Mouse (Mus musculus) stomach, postnatal 0 days (tissue): Measurements from ENCODE around the gene Orai1. TPM values are rescaled to one million over a fixed set of nuclear protein-coding genes. Genes with fewer than 3 reads are reported as not detected.

Experiments used
- ATAC-seq: fragments of 200-750 bp; cut with Nextera tagmentation; 2 replicates; pipeline ENCODE4 v1.8.0; 2017; ENCODE audit not compliant: low FRiP score, low TSS enrichment
- DNase-seq: peaks from one replicate; pipeline ENCODE4 v3.0.0-alpha.2; 2016; ENCODE audit warnings: low spot score
- H3K27ac ChIP-seq: fragments of 300-500 bp; sonication (generic); replicated peaks from 2 replicates; pipeline ENCODE4 v1.5.1; 2014; ENCODE audit warnings: mild to moderate bottlenecking, control low read depth
- H3K27me3 ChIP-seq: fragments of 300-500 bp; sonication (generic); 2 replicates; pipeline ENCODE4 v1.6.1; 2014; ENCODE audit warnings: low read length; ENCODE audit not compliant: control insufficient read depth, insufficient read depth
- H3K36me3 ChIP-seq: fragments of 300-500 bp; sonication (generic); 2 replicates; pipeline ENCODE4 v1.6.1; 2014; ENCODE audit warnings: low read length, mixed read lengths; ENCODE audit not compliant: control insufficient read depth, insufficient read depth
- H3K4me1 ChIP-seq: fragments of 300-500 bp; sonication (generic); replicated peaks from 2 replicates; pipeline ENCODE4 v1.6.1; 2014; ENCODE audit warnings: antibody characterized with exemption; ENCODE audit not compliant: control insufficient read depth, insufficient read depth
- H3K4me2 ChIP-seq: fragments of 300-500 bp; sonication (generic); replicated peaks from 2 replicates; pipeline ENCODE4 v1.6.1; 2014; ENCODE audit warnings: low read depth, mild to moderate bottlenecking, control low read depth, moderate library complexity
- H3K4me3 ChIP-seq: fragments of 300-500 bp; sonication (generic); 2 replicates; pipeline ENCODE4 v1.5.1; 2014; ENCODE audit warnings: low read depth, low read length, control low read depth
- H3K9ac ChIP-seq: fragments of 300-500 bp; sonication (generic); 2 replicates; pipeline ENCODE4 v1.6.1; 2014; ENCODE audit warnings: mild to moderate bottlenecking, low read length, control low read depth, mixed read lengths
- H3K9me3 ChIP-seq: fragments of 300-500 bp; sonication (generic); 2 replicates; pipeline ENCODE4 v1.6.1; 2016; ENCODE audit warnings: low read length; ENCODE audit not compliant: control insufficient read depth
- CTCF ChIP-seq: IDR thresholded peaks from 2 replicates; pipeline ENCODE4 v1.5.1; 2016; ENCODE audit warnings: antibody characterized with exemption, low read depth, mild to moderate bottlenecking, moderate library complexity
- EP300 ChIP-seq: optimal IDR thresholded peaks from 2 replicates; pipeline ENCODE3; 2016; ENCODE audit warnings: antibody characterized with exemption
- WGBS: fragments of 180-500 bp; shearing (Covaris S2); extraction: QIAGEN DNeasy Blood & Tissue Kit; methylation state at CpG from one replicate; pipeline ENCODE4 v1.1.7; 2014; 5-methylcytosine and 5-hydroxymethylcytosine counted together
- polyA plus RNA-seq: library from polyadenylated mRNA; unstranded; fragments of >200 nt; fragmentation: Nextera tagmentation; extraction: Ambion mirVana; gene quantifications from 2 replicates; pipeline ENCODE4 v1.2.1, GENCODE M21; 2015

The Orai1 gene
- polyA plus RNA-seq, 1 experiment from 2014 or later: 29.6 TPM

DNA sequence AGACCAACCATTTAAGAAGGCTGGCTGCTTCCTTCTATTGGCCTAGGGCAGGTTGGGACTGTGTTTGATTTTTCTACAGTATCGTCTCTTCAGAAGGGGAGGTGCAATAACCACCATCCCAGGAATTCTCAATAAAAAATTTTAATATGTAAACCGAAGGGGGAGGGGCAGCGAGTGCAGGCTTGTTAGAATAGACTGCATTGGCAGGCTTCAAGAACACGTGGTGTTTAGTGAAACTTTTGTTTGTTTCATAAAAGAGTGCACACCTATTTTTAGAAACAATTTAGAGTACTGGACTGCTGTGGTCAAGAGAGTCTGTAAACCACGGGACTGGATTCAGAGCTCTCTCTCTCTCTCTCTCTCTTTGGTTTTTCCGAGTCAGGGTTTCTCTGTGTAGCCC lies 8.2 kb downstream of the Orai1 start:
- ATAC-seq: no peak

DNA sequence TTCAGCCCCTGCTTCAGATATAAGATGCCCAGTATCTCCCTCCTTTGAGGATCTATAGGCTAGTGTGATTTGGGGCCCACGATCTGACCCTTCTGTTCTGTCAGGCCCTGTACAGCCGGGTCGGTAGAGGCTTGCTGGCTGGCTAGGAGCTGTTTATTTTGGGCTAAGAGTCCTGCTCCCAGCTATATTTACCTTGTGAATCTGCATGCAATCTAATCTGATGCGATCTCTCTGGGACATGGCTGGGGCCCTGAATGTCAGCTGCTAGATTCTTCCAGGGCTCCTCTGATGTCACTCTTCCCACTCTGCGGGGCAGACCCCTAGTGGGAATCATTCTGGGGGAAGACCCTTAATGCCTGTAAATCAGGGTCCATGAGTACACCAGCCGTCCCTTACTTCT lies 9.4 kb downstream of the Orai1 start:
- no peak overlapping the region for H3K9ac ChIP-seq
- H3K4me1 ChIP-seq: no peaks in the 10 kb centered on the region
- ATAC-seq: no peak
- TF ChIP-seq CTCF (no peak), EP300 (no peak)
- H3K4me3 ChIP-seq: no peak overlapping the region
- H3K27ac ChIP-seq: no peak overlapping the region
- H3K4me2 ChIP-seq: no peak overlapping the region
- no peaks in the 10 kb centered on the region for H3K27me3 ChIP-seq
- H3K36me3 ChIP-seq: no peaks in the 10 kb centered on the region
- WGBS: 79% methylated on average over 6 of the region's 6 CpGs
- DNase-seq: no peak
- no peaks in the 10 kb centered on the region for H3K9me3 ChIP-seq

More for the DNA sequence above, 8.2 kb downstream of the Orai1 start:
- Histone ChIP-seq H3K4me3 (no peak overlapping the region), H3K27me3 (no peaks in the 10 kb centered on the region), H3K4me1 (no peaks in the 10 kb centered on the region), H3K36me3 (no peaks in the 10 kb centered on the region), H3K27ac (no peak overlapping the region), H3K9me3 (no peaks in the 10 kb centered on the region), H3K9ac (no peak overlapping the region), H3K4me2 (no peak overlapping the region)
- WGBS: 68% methylated on average over 6 of the region's 6 CpGs
- TF ChIP-seq CTCF (no peak), EP300 (no peak)
- no peak for DNase-seq

DNA sequence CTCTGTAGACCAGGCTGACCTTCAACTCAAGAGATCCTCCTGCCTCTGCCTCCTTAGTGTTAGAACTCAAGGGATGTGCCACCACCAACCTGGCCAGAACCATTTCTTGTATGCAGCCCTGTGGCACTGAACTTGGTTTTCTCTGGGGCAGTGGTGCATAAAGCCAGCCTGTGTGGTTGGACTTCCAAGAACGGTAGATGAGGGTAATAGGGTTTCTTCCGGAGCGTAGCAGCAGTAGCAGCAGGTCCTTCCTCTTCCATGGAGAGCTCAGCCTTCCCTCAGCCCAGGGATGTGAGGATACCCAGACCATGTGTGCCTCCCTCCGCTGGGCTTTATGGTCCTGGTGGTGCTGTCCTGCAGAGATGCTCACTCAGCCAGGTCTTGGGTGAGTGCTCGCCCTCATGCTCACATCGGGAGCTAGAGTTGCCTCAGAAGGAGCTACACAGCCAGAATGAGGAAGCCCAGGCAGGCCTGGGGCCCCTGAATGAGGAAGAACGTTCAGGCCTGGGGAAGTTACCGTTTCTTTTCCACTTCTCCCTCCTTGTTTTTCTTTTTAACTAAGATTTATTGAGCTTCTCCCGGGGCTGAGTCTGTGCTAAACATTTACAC lies 10.2 kb downstream of the Orai1 start:
- ATAC-seq (no peak), DNase-seq (no peak)
- Histone ChIP-seq H3K9me3 (no peaks in the 10 kb centered on the region), H3K27ac (no peak overlapping the region; the same call in 1 of the 2 replicates), H3K4me1 (no peaks in the 10 kb centered on the region), H3K4me3 (no peak overlapping the region), H3K4me2 (no peak overlapping the region), H3K9ac (no peak overlapping the region), H3K27me3 (no peaks in the 10 kb centered on the region), H3K36me3 (no peaks in the 10 kb centered on the region)
- 59% methylated on average over 9 of the region's 9 CpGs for WGBS
- TF ChIP-seq CTCF: no peak
- TF ChIP-seq EP300: no peak

DNA sequence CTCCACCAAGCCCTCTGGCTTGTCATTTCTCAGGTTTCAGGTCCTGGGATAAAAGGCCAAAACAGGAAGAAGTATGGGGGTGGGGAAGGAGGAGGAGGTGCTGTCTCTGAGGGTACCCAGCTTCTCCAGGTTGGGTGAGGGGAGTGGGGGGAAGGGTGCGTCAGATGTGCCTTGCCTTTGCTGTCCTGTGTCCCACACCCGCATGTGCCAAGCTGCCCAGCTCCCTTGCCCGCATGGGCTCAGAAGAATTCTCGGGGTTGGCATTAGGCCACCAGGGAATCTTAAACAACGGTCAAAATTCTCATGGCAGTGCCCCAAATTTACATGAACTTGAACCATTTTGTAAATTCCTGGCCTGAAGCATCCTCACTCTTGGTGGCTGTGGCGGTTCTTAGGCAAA lies 11.5 kb downstream of the Orai1 start:
- no peak for ATAC-seq
- WGBS: 54% methylated on average over 6 of the region's 6 CpGs
- no peaks in the 10 kb centered on the region for H3K27me3 ChIP-seq
- H3K36me3 ChIP-seq: no peaks in the 10 kb centered on the region
- no peak overlapping the region for H3K4me3 ChIP-seq
- no peak overlapping the region for H3K27ac ChIP-seq
- TF ChIP-seq CTCF (no peak), EP300 (no peak)
- H3K4me1 ChIP-seq: no peaks in the 10 kb centered on the region
- DNase-seq: no peak
- H3K9me3 ChIP-seq: no peaks in the 10 kb centered on the region
- H3K9ac ChIP-seq: no peak overlapping the region
- H3K4me2 ChIP-seq: no peak overlapping the region

DNA sequence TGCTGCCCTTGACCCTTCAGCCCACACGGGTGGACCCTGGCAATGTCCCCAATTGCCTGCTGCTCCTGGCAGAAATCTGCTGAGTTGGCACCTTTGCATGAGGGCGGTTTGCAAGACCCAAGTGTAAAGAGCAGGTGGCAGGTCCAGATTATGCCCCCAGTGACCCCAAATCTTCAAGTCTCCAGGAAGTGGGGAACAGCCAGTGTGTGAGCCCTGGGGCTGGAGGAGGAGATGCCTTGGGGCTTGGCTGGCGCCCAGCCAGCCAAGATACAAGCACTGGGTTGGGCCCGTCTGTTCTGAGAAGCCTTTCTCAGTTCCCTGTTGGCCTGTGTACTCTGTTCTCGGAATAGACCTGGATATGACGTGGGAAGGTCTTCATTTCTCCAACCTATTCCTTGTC lies 12.6 kb downstream of the Orai1 start:
- no peak overlapping the region for H3K4me3 ChIP-seq
- H3K9me3 ChIP-seq: no peaks in the 10 kb centered on the region
- 42% methylated on average over 6 of the region's 6 CpGs for WGBS
- TF ChIP-seq EP300: no peak
- no peak for TF ChIP-seq CTCF
- no peaks in the 10 kb centered on the region for H3K27me3 ChIP-seq
- no peak overlapping the region for H3K9ac ChIP-seq
- no peak overlapping the region for H3K27ac ChIP-seq
- ATAC-seq: peak; percentile 63
- H3K4me1 ChIP-seq: no peaks in the 10 kb centered on the region
- H3K4me2 ChIP-seq: no peak overlapping the region
- no peaks in the 10 kb centered on the region for H3K36me3 ChIP-seq
- DNase-seq: peak; percentile 53

- no peaks in the 10 kb centered on the region for H3K4me1 ChIP-seq
- H3K27me3 ChIP-seq: no peaks in the 10 kb centered on the region
- H3K4me3 ChIP-seq: no peak overlapping the region
- no peak overlapping the region for H3K9ac ChIP-seq
- H3K36me3 ChIP-seq: no peaks in the 10 kb centered on the region
- no peaks in the 10 kb centered on the region for H3K9me3 ChIP-seq
- DNase-seq (no peak), ATAC-seq (no peak)
- no peak overlapping the region for H3K27ac ChIP-seq
- WGBS: 91% methylated on average over 7 of the region's 7 CpGs
- no peak overlapping the region for H3K4me2 ChIP-seq
- TF ChIP-seq EP300 (no peak), CTCF (no peak)
Observed at GRCm38 (mm10) chr5:123029729-123030128, 14.9 kb downstream of the Orai1 start.
